Mouse (Mus musculus) bone marrow macrophage, adult 2 months (primary cell): Measurements from ENCODE around the gene Polr3f.

Experiments used
- CTCF ChIP-seq: IDR thresholded peaks from 2 replicates; pipeline ENCODE4 v1.5.1; 2012; ENCODE audit warnings: low read depth, mild to moderate bottlenecking, low read length, moderate library complexity
- POLR2A ChIP-seq: IDR thresholded peaks from 2 replicates; pipeline ENCODE4 v1.6.1; 2012; ENCODE audit warnings: mild to moderate bottlenecking, low read depth, low read length, borderline replicate concordance

DNA sequence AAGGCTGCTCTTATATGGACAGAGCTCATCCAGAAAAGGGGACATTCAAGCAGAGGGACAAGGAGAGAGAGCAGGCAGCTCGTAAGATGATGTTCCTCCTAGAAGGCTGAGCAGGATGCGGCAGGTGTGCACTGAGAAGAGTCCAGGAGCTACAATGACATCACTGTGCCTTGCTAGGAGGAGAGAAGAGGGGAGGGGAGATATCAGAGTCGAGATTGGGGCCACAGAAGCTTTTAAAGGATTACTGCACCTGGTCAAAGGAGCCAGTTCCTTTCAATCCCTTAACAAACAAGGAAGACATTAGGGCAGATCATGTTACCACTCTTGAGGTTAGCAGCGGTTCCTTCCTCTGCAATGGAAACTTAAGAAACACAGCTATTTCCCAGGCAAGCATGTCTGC lies 20.0 kb downstream of the Polr3f start:
- TF ChIP-seq CTCF = no peak
- TF ChIP-seq POLR2A = no peak
